Mouse (Mus musculus) MEL (cell line): Measurements from ENCODE around the gene Krtap19-3.

Experiments used
- CTCF ChIP-seq, 3 experiments: IDR thresholded peaks in 2 of 3; conservative IDR thresholded peaks in 1 of 3; 2 replicates each; pipeline ENCODE4 v1.5.1; 2011 to 2012; ENCODE audit warnings: low read length in 3 of 3, low read depth in 2 of 3, mild to moderate bottlenecking in 2 of 3, improper control_type of control experiment in 1 of 3, inconsistent platforms in 1 of 3, mixed read lengths in 1 of 3, moderate library complexity in 1 of 3; ENCODE audit not compliant: control insufficient read depth in 1 of 3, insufficient read depth in 1 of 3, poor library complexity in 1 of 3, severe bottlenecking in 1 of 3
- ETS1 ChIP-seq: IDR thresholded peaks from 2 replicates; pipeline ENCODE4 v1.6.1; 2012; ENCODE audit warnings: low read depth, mild to moderate bottlenecking, inconsistent platforms, low read length, improper control_type of control experiment, moderate library complexity
- HCFC1 ChIP-seq: IDR thresholded peaks from 2 replicates; pipeline ENCODE4 v1.6.1; 2012; ENCODE audit warnings: low read depth, mild to moderate bottlenecking, inconsistent platforms, low read length, improper control_type of control experiment, moderate library complexity
- NRF1 ChIP-seq: IDR thresholded peaks from 2 replicates; pipeline ENCODE4 v1.6.1; 2014; ENCODE audit warnings: low read depth, mild to moderate bottlenecking, inconsistent platforms, low read length, improper control_type of control experiment, moderate library complexity; ENCODE audit not compliant: poor library complexity, insufficient read depth, severe bottlenecking
- POLR2A ChIP-seq, 2 experiments: IDR thresholded peaks; 2 replicates each; pipeline ENCODE4 v1.6.1; 2011 to 2012; ENCODE audit warnings: low read length in 2 of 2, mild to moderate bottlenecking in 2 of 2, control low read depth in 1 of 2, improper control_type of control experiment in 1 of 2, low read depth in 1 of 2, moderate library complexity in 1 of 2; ENCODE audit not compliant: control insufficient read depth in 1 of 2, insufficient read depth in 1 of 2, poor library complexity in 1 of 2

GRCm38 (mm10) chr16:88869311-88869710, 8.5 kb downstream of the Krtap19-3 start, which contains the start of gene Krtap19-1:
- TF ChIP-seq NRF1: no peak
- no peak for TF ChIP-seq HCFC1
- TF ChIP-seq CTCF (IDR thresholded peaks at IDR 0.05 in 2 of 3, conservative IDR thresholded peaks at IDR 0.05 in 1 of 3; ENCODE audit: control insufficient read depth in 1 of 3, insufficient read depth in 1 of 3, low read depth in 2 of 3, low read length in 3 of 3, poor library complexity in 1 of 3, severe bottlenecking in 1 of 3): no peak
- no peak for TF ChIP-seq POLR2A (IDR thresholded peaks at IDR 0.05; ENCODE audit: control insufficient read depth in 1 of 2, insufficient read depth in 1 of 2, low read depth in 1 of 2, low read length in 2 of 2, poor library complexity in 1 of 2)
- no peak for TF ChIP-seq ETS1
